Mouse (Mus musculus) urinary bladder, postnatal 4 days (tissue): Measurements from ENCODE around the gene Basp1.

Experiments used
- DNase-seq, 2 experiments: peaks; one replicate each; pipeline ENCODE4 v3.0.0; 2021 to 2022; ENCODE audit warnings: low spot score in 2 of 2

Gene Basp1

GRCm38 (mm10) chr15:25416367-25416766, 2.8 kb upstream of the Basp1 start:
- DNase-seq = no peak

- DNase-seq = no peak
These were observed 2.4 kb upstream of the Basp1 start for GRCm38 (mm10) chr15:25415958-25416357.

GRCm38 (mm10) chr15:25414747-25415119, 1.2 kb upstream of the Basp1 start:
- peak; percentile 73 to 87 for DNase-seq

- peak in 1 of 2 experiments; percentile 47 for DNase-seq
These were observed 615 bp upstream of the Basp1 start for GRCm38 (mm10) chr15:25414011-25414746.

- no peak for DNase-seq
These were observed 753 bp downstream of the Basp1 start for GRCm38 (mm10) chr15:25412761-25413261.

GRCm38 (mm10) chr15:25412171-25412641, 1.4 kb downstream of the Basp1 start:
- peak in 1 of 2 experiments; percentile 42 for DNase-seq

- DNase-seq = no peak
These were observed 2.1 kb downstream of the Basp1 start for GRCm38 (mm10) chr15:25411461-25411860.

GRCm38 (mm10) chr15:25405926-25406325, 7.6 kb downstream of the Basp1 start:
- no peak for DNase-seq

GRCm38 (mm10) chr15:25403879-25404278, 9.7 kb downstream of the Basp1 start:
- no peak for DNase-seq

GRCm38 (mm10) chr15:25402001-25402400, 11.6 kb downstream of the Basp1 start:
- DNase-seq = no peak

- no peak for DNase-seq
These were observed 13.3 kb downstream of the Basp1 start for GRCm38 (mm10) chr15:25400276-25400675.

- no peak for DNase-seq
These were observed 17.5 kb downstream of the Basp1 start for GRCm38 (mm10) chr15:25395912-25396590.

GRCm38 (mm10) chr15:25392525-25393099, 21.0 kb downstream of the Basp1 start:
- DNase-seq = no peak

- DNase-seq = no peak
These were observed 22.4 kb downstream of the Basp1 start for GRCm38 (mm10) chr15:25391210-25391609.

GRCm38 (mm10) chr15:25387572-25387971, 26.0 kb downstream of the Basp1 start:
- no peak for DNase-seq

GRCm38 (mm10) chr15:25380051-25380450, 33.5 kb downstream of the Basp1 start:
- DNase-seq = no peak

- DNase-seq = no peak
These were observed 34.9 kb downstream of the Basp1 start for GRCm38 (mm10) chr15:25378707-25379106.

GRCm38 (mm10) chr15:25376914-25377313, 36.6 kb downstream of the Basp1 start:
- DNase-seq = no peak

- no peak for DNase-seq
These were observed 40.1 kb downstream of the Basp1 start for GRCm38 (mm10) chr15:25373486-25373885.

GRCm38 (mm10) chr15:25369522-25369921, 44.0 kb downstream of the Basp1 start:
- no peak for DNase-seq

- DNase-seq = no peak
These were observed 48.1 kb downstream of the Basp1 start for GRCm38 (mm10) chr15:25365503-25365902.

GRCm38 (mm10) chr15:25364819-25365463, 48.6 kb downstream of the Basp1 start:
- no peak for DNase-seq
